Mouse (Mus musculus) thymus, postnatal 36 days (tissue): Measurements from ENCODE around the gene Pptc7.

Experiments
- DNase-seq, 2 experiments: peaks; one replicate each; pipeline ENCODE4 v3.0.0; 2022; ENCODE audit warnings: mixed read lengths in 2 of 2

Pptc7 gene

GRCm38 (mm10) chr5:122267899-122268298, 16.3 kb upstream of the Pptc7 start:
- DNase-seq, result peak; percentile 67 to 78

GRCm38 (mm10) chr5:122268858-122269604, 15.1 kb upstream of the Pptc7 start:
- DNase-seq, result no peak

GRCm38 (mm10) chr5:122272821-122273220, 11.3 kb upstream of the Pptc7 start:
- DNase-seq, result no peak

GRCm38 (mm10) chr5:122274785-122275184, 9.4 kb upstream of the Pptc7 start:
- DNase-seq, result peak; percentile 80 to 90

- no peak for DNase-seq
Measured at GRCm38 (mm10) chr5:122278946-122279345, 5.2 kb upstream of the Pptc7 start.

- no peak for DNase-seq
Measured at GRCm38 (mm10) chr5:122279799-122280421, 4.3 kb upstream of the Pptc7 start.

- no peak for DNase-seq
Measured at GRCm38 (mm10) chr5:122280422-122280826, 3.7 kb upstream of the Pptc7 start.

- DNase-seq, result no peak
Measured at GRCm38 (mm10) chr5:122280827-122281462, 3.2 kb upstream of the Pptc7 start.

- DNase-seq, result no peak
Measured at GRCm38 (mm10) chr5:122283828-122284182, 360 bp upstream of the Pptc7 start.

- peak; percentile 75 to 81 for DNase-seq
Measured at GRCm38 (mm10) chr5:122285029-122285766, 1.0 kb downstream of the Pptc7 start.

GRCm38 (mm10) chr5:122285767-122286150, 1.6 kb downstream of the Pptc7 start:
- no peak for DNase-seq

GRCm38 (mm10) chr5:122286191-122286590, 2.0 kb downstream of the Pptc7 start:
- DNase-seq, result peak; percentile 37 to 56

GRCm38 (mm10) chr5:122287026-122287425, 2.9 kb downstream of the Pptc7 start:
- DNase-seq, result no peak

GRCm38 (mm10) chr5:122288147-122288811, 4.1 kb downstream of the Pptc7 start:
- DNase-seq, result peak in 1 of 2 experiments; percentile 23

GRCm38 (mm10) chr5:122291149-122291548, 7.0 kb downstream of the Pptc7 start:
- DNase-seq, result peak; percentile 52 to 63

GRCm38 (mm10) chr5:122291553-122292339, 7.6 kb downstream of the Pptc7 start:
- DNase-seq, result peak in 1 of 2 experiments; percentile 27

GRCm38 (mm10) chr5:122293131-122293530, 9.0 kb downstream of the Pptc7 start:
- DNase-seq, result no peak

- no peak for DNase-seq
Measured at GRCm38 (mm10) chr5:122294219-122294735, 10.1 kb downstream of the Pptc7 start.

GRCm38 (mm10) chr5:122295113-122295935, 11.2 kb downstream of the Pptc7 start:
- peak; percentile 42 to 65 for DNase-seq

GRCm38 (mm10) chr5:122300071-122300518, 15.9 kb downstream of the Pptc7 start:
- DNase-seq, result no peak
